Mouse (Mus musculus): ENCODE data around the gene Topaz1. TPM values are rescaled to one million over a fixed set of nuclear protein-coding genes. Genes with fewer than 3 reads are reported as not detected.

Gene Topaz1
- not detected in 2 replicates for polyA plus RNA-seq (2016; fragmentation: Nextera tagmentation; extraction: Ambion mirVana)

GRCm38 (mm10) chr9:122747060-122747459 lies at the start of gene Topaz1:
TSS of gene Topaz1 (plus strand) at chr9:122747346.
- 0 out of 2 replicates have a peak, but pooled peaks cover 5% of the 10 kb centered on the region for H3K9me3 ChIP-seq (replicated peaks)
- 73% methylated on average over 28 of the region's 28 CpGs for WGBS
- no peaks in the 10 kb centered on the region for H3K27me3 ChIP-seq (ENCODE audit: low read depth, poor library complexity, severe bottlenecking)
- no peak for DNase-seq (ENCODE audit: low spot score)
- no peaks in the 10 kb centered on the region for H3K36me3 ChIP-seq
- H3K27ac ChIP-seq (replicated peaks): no peak within 1 kb of the TSS
- no peak within 1 kb of the TSS for H3K4me3 ChIP-seq
- no peaks in the 10 kb centered on the region for H3K4me1 ChIP-seq

GRCm38 (mm10) chr9:122701817-122702216 lies 45.3 kb upstream of the Topaz1 start:
- Histone ChIP-seq H3K9me3 (replicated peaks) (no peaks in the 10 kb centered on the region), H3K36me3 (no peaks in the 10 kb centered on the region), H3K27me3 (ENCODE audit: low read depth, poor library complexity, severe bottlenecking) (no peaks in the 10 kb centered on the region), H3K4me3 (no peak overlapping the region), H3K4me1 (no peaks in the 10 kb centered on the region; the same call in 1 of the 2 replicates), H3K27ac (replicated peaks) (no peak overlapping the region)
- no peak for DNase-seq (ENCODE audit: low spot score)
- WGBS: 7% methylated on average over 3 of the region's 3 CpGs

- no peak overlapping the region for H3K4me3 ChIP-seq
- no peak overlapping the region for H3K27ac ChIP-seq (replicated peaks)
- H3K27me3 ChIP-seq (ENCODE audit: low read depth, poor library complexity, severe bottlenecking): no peaks in the 10 kb centered on the region
- peaks cover 11% of the 10 kb centered on the region for H3K4me1 ChIP-seq
- WGBS: 71% methylated on average over 2 of the region's 2 CpGs
- H3K9me3 ChIP-seq (replicated peaks): no peaks in the 10 kb centered on the region
- no peaks in the 10 kb centered on the region for H3K36me3 ChIP-seq
- DNase-seq (ENCODE audit: low spot score): no peak
Observed at GRCm38 (mm10) chr9:122713836-122714235, 33.3 kb upstream of the Topaz1 start.

- DNase-seq (ENCODE audit: low spot score): no peak
- Histone ChIP-seq H3K4me1 (peaks cover 11% of the 10 kb centered on the region), H3K4me3 (no peak overlapping the region), H3K27ac (replicated peaks) (no peak overlapping the region), H3K9me3 (replicated peaks) (no peaks in the 10 kb centered on the region), H3K36me3 (no peaks in the 10 kb centered on the region), H3K27me3 (ENCODE audit: low read depth, poor library complexity, severe bottlenecking) (peaks cover 4% of the 10 kb centered on the region)
- WGBS: 92% methylated on average over 2 of the region's 2 CpGs
Observed at GRCm38 (mm10) chr9:122715046-122715445, 32.1 kb upstream of the Topaz1 start.

GRCm38 (mm10) chr9:122716131-122716921 lies 30.8 kb upstream of the Topaz1 start:
- Histone ChIP-seq H3K36me3 (no peaks in the 10 kb centered on the region), H3K4me3 (no peak overlapping the region), H3K27ac (replicated peaks) (no peak overlapping the region), H3K27me3 (ENCODE audit: low read depth, poor library complexity, severe bottlenecking) (peaks cover 4% of the 10 kb centered on the region), H3K9me3 (replicated peaks) (no peaks in the 10 kb centered on the region), H3K4me1 (peaks cover 6% of the 10 kb centered on the region)
- DNase-seq (ENCODE audit: low spot score): no peak
- 29% methylated on average over 7 of the region's 7 CpGs for WGBS

GRCm38 (mm10) chr9:122722296-122722695 lies 24.9 kb upstream of the Topaz1 start:
- Histone ChIP-seq H3K4me3 (no peak overlapping the region), H3K4me1 (peaks cover 13% of the 10 kb centered on the region), H3K36me3 (no peaks in the 10 kb centered on the region), H3K27me3 (ENCODE audit: low read depth, poor library complexity, severe bottlenecking) (peaks cover 32% of the 10 kb centered on the region), H3K9me3 (replicated peaks) (no peaks in the 10 kb centered on the region), H3K27ac (replicated peaks) (no peak overlapping the region)
- no peak for DNase-seq (ENCODE audit: low spot score)
- 12% methylated on average over 4 of the region's 4 CpGs for WGBS

GRCm38 (mm10) chr9:122725046-122725765 lies 21.9 kb upstream of the Topaz1 start:
- H3K36me3 ChIP-seq: no peaks in the 10 kb centered on the region
- 34% methylated on average over 22 of the region's 22 CpGs for WGBS
- no peak overlapping the region for H3K4me3 ChIP-seq
- no peaks in the 10 kb centered on the region for H3K9me3 ChIP-seq (replicated peaks)
- DNase-seq (ENCODE audit: low spot score): no peak
- H3K27me3 ChIP-seq (ENCODE audit: low read depth, poor library complexity, severe bottlenecking): peaks cover 36% of the 10 kb centered on the region
- no peak overlapping the region for H3K27ac ChIP-seq (replicated peaks)
- H3K4me1 ChIP-seq: peaks cover 7% of the 10 kb centered on the region

GRCm38 (mm10) chr9:122729500-122729899 lies 17.6 kb upstream of the Topaz1 start:
- Histone ChIP-seq H3K4me3 (no peak overlapping the region), H3K9me3 (replicated peaks) (no peaks in the 10 kb centered on the region)
- no peak for DNase-seq (ENCODE audit: low spot score)

GRCm38 (mm10) chr9:122732126-122732810 lies 14.9 kb upstream of the Topaz1 start:
- peaks cover 19% of the 10 kb centered on the region for H3K27me3 ChIP-seq (ENCODE audit: low read depth, poor library complexity, severe bottlenecking)
- H3K36me3 ChIP-seq: no peaks in the 10 kb centered on the region
- H3K27ac ChIP-seq (replicated peaks): no peak overlapping the region
- no peak overlapping the region for H3K4me3 ChIP-seq
- H3K4me1 ChIP-seq: no peaks in the 10 kb centered on the region
- 76% methylated on average over 8 of the region's 8 CpGs for WGBS
- DNase-seq (ENCODE audit: low spot score): no peak
- no peaks in the 10 kb centered on the region for H3K9me3 ChIP-seq (replicated peaks)

More at GRCm38 (mm10) chr9:122729500-122729899, 17.6 kb upstream of the Topaz1 start:
- 25% methylated on average over 10 of the region's 10 CpGs for WGBS
- Histone ChIP-seq H3K36me3 (no peaks in the 10 kb centered on the region), H3K27ac (replicated peaks) (no peak overlapping the region), H3K4me1 (no peaks in the 10 kb centered on the region; the same call in 1 of the 2 replicates), H3K27me3 (ENCODE audit: low read depth, poor library complexity, severe bottlenecking) (peaks cover 35% of the 10 kb centered on the region)

GRCm38 (mm10) chr9:122733222-122733621 lies 13.9 kb upstream of the Topaz1 start:
- Histone ChIP-seq H3K36me3 (no peaks in the 10 kb centered on the region), H3K4me1 (no peaks in the 10 kb centered on the region), H3K9me3 (replicated peaks) (no peaks in the 10 kb centered on the region), H3K4me3 (peak overlapping the region; percentile 42), H3K27me3 (ENCODE audit: low read depth, poor library complexity, severe bottlenecking) (peaks cover 14% of the 10 kb centered on the region), H3K27ac (replicated peaks) (no peak overlapping the region)
- no peak for DNase-seq (ENCODE audit: low spot score)
- 37% methylated on average over 12 of the region's 12 CpGs for WGBS

GRCm38 (mm10) chr9:122734934-122735333 lies 12.2 kb upstream of the Topaz1 start:
- Histone ChIP-seq H3K4me3 (no peak overlapping the region), H3K27me3 (ENCODE audit: low read depth, poor library complexity, severe bottlenecking) (peaks cover 14% of the 10 kb centered on the region)
- 81% methylated on average over 7 of the region's 7 CpGs for WGBS

GRCm38 (mm10) chr9:122736001-122736400 lies 11.1 kb upstream of the Topaz1 start:
- H3K4me3 ChIP-seq: no peak overlapping the region
- DNase-seq (ENCODE audit: low spot score): no peak
- 72% methylated on average over 2 of the region's 2 CpGs for WGBS
- no peak overlapping the region for H3K27ac ChIP-seq (replicated peaks)
- peaks cover 7% of the 10 kb centered on the region; the same call in 1 of the 2 replicates for H3K9me3 ChIP-seq (replicated peaks)
- peaks cover 5% of the 10 kb centered on the region for H3K27me3 ChIP-seq (ENCODE audit: low read depth, poor library complexity, severe bottlenecking)
- no peaks in the 10 kb centered on the region for H3K36me3 ChIP-seq
- no peaks in the 10 kb centered on the region for H3K4me1 ChIP-seq

More at GRCm38 (mm10) chr9:122734934-122735333, 12.2 kb upstream of the Topaz1 start:
- H3K9me3 ChIP-seq (replicated peaks): peaks cover 7% of the 10 kb centered on the region; the same call in 1 of the 2 replicates
- H3K27ac ChIP-seq (replicated peaks): no peak overlapping the region
- no peaks in the 10 kb centered on the region for H3K36me3 ChIP-seq
- H3K4me1 ChIP-seq: no peaks in the 10 kb centered on the region
- no peak for DNase-seq (ENCODE audit: low spot score)
